Mouse (Mus musculus): ENCODE measurements around the gene Abtb1. TPM values are rescaled to one million over a fixed set of nuclear protein-coding genes. Genes with fewer than 3 reads are reported as not detected.

Abtb1 gene
- polyA plus RNA-seq (2015; fragmentation: Nextera tagmentation; extraction: Ambion mirVana) = 37.7 and 39.4 TPM in 2 replicates

DNA sequence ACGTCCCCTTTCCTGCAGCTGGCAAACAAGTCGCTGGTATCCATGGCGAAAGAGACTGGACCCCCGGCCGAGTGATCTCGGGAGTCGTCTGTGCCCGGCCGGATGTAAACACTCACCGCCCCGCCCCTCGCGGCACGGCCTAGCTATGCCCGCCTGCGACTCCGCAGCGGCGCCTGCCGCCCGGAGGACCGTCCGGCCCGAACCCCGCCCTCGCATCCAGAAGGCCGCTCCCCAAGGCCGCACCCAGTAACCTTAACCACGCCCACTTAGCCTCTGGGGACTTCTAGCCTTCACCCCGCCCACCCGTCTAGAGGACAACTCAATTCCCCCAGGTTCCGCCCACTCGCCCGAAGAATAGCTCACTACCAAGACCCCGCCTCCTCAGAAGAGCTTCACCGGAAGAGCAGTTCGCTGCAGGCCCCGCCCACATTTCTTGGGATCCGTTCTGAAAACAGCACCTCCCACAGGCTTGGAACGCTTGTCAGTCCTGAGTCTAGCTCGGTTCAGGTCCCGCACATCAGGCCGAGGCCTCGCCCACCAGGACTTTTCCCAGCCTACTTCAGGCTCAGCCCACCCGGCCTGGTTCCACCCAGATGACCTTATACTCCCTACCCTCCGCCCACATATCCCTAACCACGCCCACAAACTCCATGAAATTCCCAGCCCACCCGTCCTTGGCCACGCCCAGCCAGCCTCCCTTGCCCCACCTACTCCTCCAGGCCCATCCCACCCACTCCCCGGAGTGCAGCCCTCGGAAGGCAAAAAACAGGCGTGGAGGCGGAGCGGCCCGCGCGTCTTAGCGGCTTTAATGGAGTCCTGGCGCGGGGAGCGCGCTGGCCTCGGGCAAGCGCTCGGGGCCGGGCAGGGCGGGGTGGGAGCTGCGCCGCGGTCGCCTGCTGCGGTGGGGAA is at the start of gene Abtb1:
TSS of gene Abtb1 (minus strand) at position 204 of the 909 bp plus-strand sequence.
- WGBS = under 1% methylated on average over 72 of the region's 72 CpGs
- H3K27ac ChIP-seq (ENCODE audit: low read depth, low read length) = peak within 1 kb of the TSS; percentile 81
- peaks cover 20% of the 10 kb centered on the region for H3K4me1 ChIP-seq (ENCODE audit: control insufficient read depth, insufficient read depth, low read depth, low read length)
- peak within 1 kb of the TSS; percentile 81 for H3K9ac ChIP-seq (ENCODE audit: low read depth, low read length)
- peaks cover 25% of the 10 kb centered on the region for H3K36me3 ChIP-seq (ENCODE audit: control insufficient read depth, insufficient read depth, low read length)
- H3K9me3 ChIP-seq (ENCODE audit: control insufficient read depth, low read length) = no peaks in the 10 kb centered on the region
- peak within 1 kb of the TSS; percentile 76 for H3K4me3 ChIP-seq (ENCODE audit: low read length)
- ATAC-seq = peak; percentile 96
- H3K4me2 ChIP-seq (ENCODE audit: low read length) = peak within 1 kb of the TSS; percentile 53
- H3K27me3 ChIP-seq (replicated peaks; ENCODE audit: control insufficient read depth, insufficient read depth, low read length) = no peaks in the 10 kb centered on the region

DNA sequence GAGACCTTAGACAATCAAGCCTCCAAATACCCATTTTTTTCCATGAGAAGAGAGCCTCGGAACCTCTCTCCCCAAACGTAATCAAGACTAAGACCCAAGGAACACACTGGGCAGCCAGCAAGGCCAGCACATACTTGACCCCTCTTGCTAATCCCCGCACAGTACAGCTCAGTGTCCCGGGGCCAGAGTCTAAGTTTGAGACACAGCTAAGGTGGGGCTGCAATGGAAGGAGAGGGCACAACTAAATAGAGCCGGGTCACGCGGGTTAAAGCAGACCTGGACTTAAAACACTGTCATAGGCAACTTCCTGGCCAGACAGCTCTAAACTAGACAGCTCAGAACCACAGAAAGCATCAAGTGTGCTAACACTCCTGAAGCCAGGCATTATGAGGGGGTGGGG is 49.0 kb upstream of the Abtb1 start:
- WGBS = 94% methylated on average over 7 of the region's 7 CpGs
- H3K4me3 ChIP-seq (ENCODE audit: low read length) = no peak overlapping the region
- no peaks in the 10 kb centered on the region for H3K27me3 ChIP-seq (replicated peaks; ENCODE audit: control insufficient read depth, insufficient read depth, low read length)
- ATAC-seq = no peak
- H3K9ac ChIP-seq (ENCODE audit: low read depth, low read length) = no peak overlapping the region
- H3K36me3 ChIP-seq (ENCODE audit: control insufficient read depth, insufficient read depth, low read length) = peaks cover 6% of the 10 kb centered on the region; the same call in 1 of the 2 replicates
- H3K4me2 ChIP-seq (ENCODE audit: low read length) = no peak overlapping the region
- H3K9me3 ChIP-seq (ENCODE audit: control insufficient read depth, low read length) = no peaks in the 10 kb centered on the region
- H3K27ac ChIP-seq (ENCODE audit: low read depth, low read length) = no peak overlapping the region
- no peaks in the 10 kb centered on the region for H3K4me1 ChIP-seq (ENCODE audit: control insufficient read depth, insufficient read depth, low read depth, low read length)

DNA sequence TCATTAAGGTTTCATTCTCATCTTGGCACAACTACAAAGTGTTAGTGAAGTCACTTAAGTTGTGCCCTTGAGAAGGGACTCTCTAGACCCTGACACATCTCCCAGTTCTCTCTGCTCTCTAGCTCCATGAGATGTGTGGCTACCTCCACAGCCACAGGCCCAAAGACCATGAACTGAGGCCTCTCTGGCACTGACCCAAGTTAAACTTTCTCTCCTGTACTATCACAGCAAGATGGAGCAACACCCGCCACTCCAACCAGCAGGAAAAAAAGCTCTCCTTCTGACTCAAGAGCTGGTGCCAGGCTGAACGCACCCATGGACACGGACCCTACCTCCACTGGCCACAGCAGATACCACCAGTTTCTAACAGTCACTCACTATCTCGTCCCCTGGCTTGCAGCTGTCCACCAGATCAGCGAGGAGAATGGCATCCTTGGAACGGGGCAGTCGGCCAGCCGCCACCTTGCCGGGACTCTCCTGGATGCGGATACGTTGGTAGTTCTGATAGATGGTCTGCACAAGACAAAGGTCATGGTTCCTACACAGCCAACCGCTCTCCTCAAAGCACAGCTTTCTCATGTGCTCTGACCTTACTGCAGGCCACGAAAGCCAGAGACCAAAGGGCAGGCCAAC is 47.7 kb upstream of the Abtb1 start:
- no peak overlapping the region for H3K4me3 ChIP-seq (ENCODE audit: low read length)
- H3K9me3 ChIP-seq (ENCODE audit: control insufficient read depth, low read length) = no peaks in the 10 kb centered on the region
- H3K4me1 ChIP-seq (ENCODE audit: control insufficient read depth, insufficient read depth, low read depth, low read length) = no peaks in the 10 kb centered on the region
- peaks cover 7% of the 10 kb centered on the region; the same call in 1 of the 2 replicates for H3K36me3 ChIP-seq (ENCODE audit: control insufficient read depth, insufficient read depth, low read length)
- no peak overlapping the region for H3K9ac ChIP-seq (ENCODE audit: low read depth, low read length)
- H3K27me3 ChIP-seq (replicated peaks; ENCODE audit: control insufficient read depth, insufficient read depth, low read length) = no peaks in the 10 kb centered on the region
- ATAC-seq = no peak
- WGBS = 92% methylated on average over 13 of the region's 13 CpGs
- H3K4me2 ChIP-seq (ENCODE audit: low read length) = no peak overlapping the region
- no peak overlapping the region for H3K27ac ChIP-seq (ENCODE audit: low read depth, low read length)

DNA sequence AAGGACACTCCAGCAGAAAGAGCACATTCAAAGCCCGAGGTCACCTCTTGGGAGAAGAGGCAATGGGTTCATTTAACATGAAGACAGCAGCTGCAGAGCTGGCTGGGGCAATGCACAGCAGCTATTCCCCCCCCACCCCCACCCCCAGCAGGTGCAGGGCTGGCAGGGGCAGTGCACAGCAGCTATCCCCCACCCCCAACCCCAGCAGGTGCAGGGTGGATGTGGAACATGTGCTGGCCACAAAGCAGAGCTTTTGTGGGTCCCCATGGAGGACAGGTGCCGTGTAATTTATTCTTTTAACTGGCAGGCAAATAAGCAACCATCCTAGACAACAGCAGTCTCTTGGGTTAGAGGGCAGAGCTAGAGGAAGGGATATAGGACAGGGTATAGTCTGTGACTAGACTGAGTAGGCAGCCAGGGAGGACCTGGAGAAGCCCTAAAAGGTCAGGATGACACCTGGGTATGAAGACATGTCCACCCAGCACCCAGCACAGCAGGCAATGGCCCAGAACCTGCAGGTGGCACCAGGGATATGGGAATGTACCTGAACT is 44.7 kb upstream of the Abtb1 start:
- 40% methylated on average over 2 of the region's 2 CpGs for WGBS
- Histone ChIP-seq H3K4me3 (ENCODE audit: low read length) (no peak overlapping the region), H3K27me3 (replicated peaks; ENCODE audit: control insufficient read depth, insufficient read depth, low read length) (no peaks in the 10 kb centered on the region), H3K9ac (ENCODE audit: low read depth, low read length) (no peak overlapping the region), H3K27ac (ENCODE audit: low read depth, low read length) (no peak overlapping the region), H3K9me3 (ENCODE audit: control insufficient read depth, low read length) (no peaks in the 10 kb centered on the region), H3K4me2 (ENCODE audit: low read length) (no peak overlapping the region), H3K4me1 (ENCODE audit: control insufficient read depth, insufficient read depth, low read depth, low read length) (no peaks in the 10 kb centered on the region), H3K36me3 (ENCODE audit: control insufficient read depth, insufficient read depth, low read length) (peaks cover 7% of the 10 kb centered on the region; the same call in 1 of the 2 replicates)
- peak; percentile 53; the same call in 1 of the 2 replicates for ATAC-seq

DNA sequence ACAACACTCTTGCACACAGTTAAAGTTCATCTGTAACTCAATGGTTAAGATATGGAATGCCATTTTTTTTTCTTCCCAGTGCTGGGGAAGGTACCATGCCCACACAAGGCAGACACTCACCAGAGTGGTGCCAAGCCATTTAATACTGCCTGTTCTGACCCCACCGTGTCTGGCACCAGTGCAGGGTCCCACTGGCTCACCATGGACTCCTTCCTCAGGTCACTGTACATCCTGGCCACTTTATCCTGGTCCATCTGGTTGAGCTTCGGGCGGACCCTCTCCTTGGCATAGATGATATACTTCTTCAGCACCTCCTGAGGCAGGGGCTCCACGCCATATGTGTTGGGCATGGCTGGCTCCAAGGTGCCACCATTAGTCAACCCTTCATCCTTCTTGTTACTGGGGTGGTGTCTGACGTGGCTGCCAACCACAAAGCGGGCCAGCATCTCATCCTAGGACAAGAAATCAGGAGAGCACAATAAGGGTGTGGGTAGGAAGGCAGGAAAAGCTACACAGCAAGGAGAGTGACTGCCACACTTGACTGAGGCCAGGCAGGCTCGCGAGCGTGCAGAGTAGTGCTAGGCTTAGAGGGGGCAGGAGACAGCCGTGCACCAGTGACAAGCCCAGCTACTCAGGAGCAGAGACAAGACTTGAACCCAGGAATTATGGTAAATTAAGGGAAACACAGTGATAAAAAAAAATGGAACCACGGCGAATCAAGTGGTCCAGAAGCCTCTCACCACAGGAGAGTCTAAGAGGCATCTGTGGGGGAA is 44.0 kb upstream of the Abtb1 start:
- H3K27me3 ChIP-seq (replicated peaks; ENCODE audit: control insufficient read depth, insufficient read depth, low read length) = no peaks in the 10 kb centered on the region
- H3K4me1 ChIP-seq (ENCODE audit: control insufficient read depth, insufficient read depth, low read depth, low read length) = no peaks in the 10 kb centered on the region
- H3K27ac ChIP-seq (ENCODE audit: low read depth, low read length) = no peak overlapping the region
- H3K9me3 ChIP-seq (ENCODE audit: control insufficient read depth, low read length) = no peaks in the 10 kb centered on the region
- H3K36me3 ChIP-seq (ENCODE audit: control insufficient read depth, insufficient read depth, low read length) = peaks cover 7% of the 10 kb centered on the region; the same call in 1 of the 2 replicates
- H3K4me2 ChIP-seq (ENCODE audit: low read length) = no peak overlapping the region
- no peak overlapping the region for H3K9ac ChIP-seq (ENCODE audit: low read depth, low read length)
- H3K4me3 ChIP-seq (ENCODE audit: low read length) = no peak overlapping the region
- 79% methylated on average over 12 of the region's 12 CpGs for WGBS
- ATAC-seq = no peak

DNA sequence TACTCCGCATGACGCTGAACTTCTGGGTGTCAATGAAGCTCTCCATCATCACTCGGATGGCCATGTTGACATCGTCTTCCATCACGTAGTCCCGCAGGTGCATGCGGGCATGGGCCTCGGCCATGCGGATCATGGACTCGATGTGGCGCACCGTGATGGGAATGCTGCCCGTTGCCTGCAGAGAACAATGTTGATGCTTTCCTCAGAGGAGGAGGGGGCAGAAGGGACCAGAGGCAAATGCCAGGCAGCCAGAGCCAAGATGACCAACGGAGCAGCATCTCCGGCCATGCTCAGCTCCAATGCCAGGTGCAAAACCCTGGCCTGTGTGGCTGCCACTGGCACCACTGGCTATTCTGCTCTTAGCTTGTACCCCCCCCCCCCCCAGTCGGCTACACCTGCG is 42.9 kb upstream of the Abtb1 start:
- Histone ChIP-seq H3K9me3 (ENCODE audit: control insufficient read depth, low read length) (no peaks in the 10 kb centered on the region), H3K27me3 (replicated peaks; ENCODE audit: control insufficient read depth, insufficient read depth, low read length) (no peaks in the 10 kb centered on the region), H3K4me1 (ENCODE audit: control insufficient read depth, insufficient read depth, low read depth, low read length) (no peaks in the 10 kb centered on the region), H3K4me3 (ENCODE audit: low read length) (no peak overlapping the region), H3K9ac (ENCODE audit: low read depth, low read length) (no peak overlapping the region), H3K36me3 (ENCODE audit: control insufficient read depth, insufficient read depth, low read length) (peaks cover 2% of the 10 kb centered on the region; the same call in 1 of the 2 replicates), H3K27ac (ENCODE audit: low read depth, low read length) (no peak overlapping the region), H3K4me2 (ENCODE audit: low read length) (no peak overlapping the region)
- 88% methylated on average over 17 of the region's 17 CpGs for WGBS
- no peak for ATAC-seq

DNA sequence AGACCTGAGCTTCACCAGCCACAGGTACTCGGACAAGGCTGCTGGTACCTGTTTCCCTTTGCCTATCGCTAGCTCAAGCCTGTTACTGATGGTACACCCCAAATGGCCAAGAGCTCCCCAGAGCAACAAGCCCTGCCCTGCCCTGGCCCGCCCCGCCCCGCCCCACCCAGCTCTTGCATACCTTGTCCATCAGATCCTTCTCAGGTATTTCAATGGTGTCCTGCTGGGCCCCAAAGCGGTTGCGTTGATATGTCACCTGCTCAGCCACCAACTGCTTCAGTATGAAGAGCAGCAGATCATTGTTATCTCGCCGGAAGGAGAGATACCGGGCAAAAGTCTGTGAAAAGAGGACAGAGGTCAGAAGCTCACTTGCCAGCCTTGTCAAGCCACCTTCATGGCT is 42.4 kb upstream of the Abtb1 start:
- Histone ChIP-seq H3K9me3 (ENCODE audit: control insufficient read depth, low read length) (no peaks in the 10 kb centered on the region), H3K27me3 (replicated peaks; ENCODE audit: control insufficient read depth, insufficient read depth, low read length) (no peaks in the 10 kb centered on the region), H3K36me3 (ENCODE audit: control insufficient read depth, insufficient read depth, low read length) (peaks cover 2% of the 10 kb centered on the region; the same call in 1 of the 2 replicates), H3K9ac (ENCODE audit: low read depth, low read length) (no peak overlapping the region), H3K4me2 (ENCODE audit: low read length) (no peak overlapping the region), H3K27ac (ENCODE audit: low read depth, low read length) (no peak overlapping the region), H3K4me1 (ENCODE audit: control insufficient read depth, insufficient read depth, low read depth, low read length) (no peaks in the 10 kb centered on the region), H3K4me3 (ENCODE audit: low read length) (no peak overlapping the region)
- no peak for ATAC-seq
- 96% methylated on average over 10 of the region's 10 CpGs for WGBS

DNA sequence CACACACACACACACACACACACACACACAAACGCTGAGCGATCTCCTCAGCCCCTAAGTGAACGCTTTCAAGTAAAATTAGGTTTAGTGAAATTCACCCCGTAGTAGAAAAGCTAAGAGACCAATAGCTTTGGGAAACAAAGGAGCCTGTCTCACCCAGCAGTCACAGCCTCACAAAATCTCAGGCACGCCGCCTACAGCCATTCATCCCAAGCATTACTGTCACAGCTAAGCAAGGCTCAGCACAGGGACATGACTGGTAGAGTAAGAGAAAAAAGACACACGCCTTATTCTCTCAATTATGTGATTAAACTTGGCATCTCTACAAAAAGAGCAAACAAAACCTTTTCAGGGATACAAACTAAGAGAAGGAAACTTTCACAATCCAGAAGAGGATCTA is 39.5 kb upstream of the Abtb1 start:
- no peak overlapping the region for H3K27ac ChIP-seq (ENCODE audit: low read depth, low read length)
- WGBS = 50% methylated on average over 7 of the region's 7 CpGs

More for the DNA sequence above, 39.5 kb upstream of the Abtb1 start:
- Histone ChIP-seq H3K36me3 (ENCODE audit: control insufficient read depth, insufficient read depth, low read length) (peaks cover 2% of the 10 kb centered on the region; the same call in 1 of the 2 replicates), H3K27me3 (replicated peaks; ENCODE audit: control insufficient read depth, insufficient read depth, low read length) (no peaks in the 10 kb centered on the region), H3K9ac (ENCODE audit: low read depth, low read length) (no peak overlapping the region), H3K4me2 (ENCODE audit: low read length) (no peak overlapping the region), H3K4me3 (ENCODE audit: low read length) (no peak overlapping the region), H3K9me3 (ENCODE audit: control insufficient read depth, low read length) (no peaks in the 10 kb centered on the region), H3K4me1 (ENCODE audit: control insufficient read depth, insufficient read depth, low read depth, low read length) (no peaks in the 10 kb centered on the region)
- no peak for ATAC-seq

All from hindbrain, embryonic 16.5 days (tissue).